Mouse (Mus musculus) cerebellum, adult 2 months (tissue): ENCODE measurements around the gene Kdm5b. TPM values are rescaled to one million over a fixed set of nuclear protein-coding genes. Genes with fewer than 3 reads are reported as not detected.
"Not testable (repeated sequence)": the region's sequence is repeated elsewhere in the genome, so short reads cannot be mapped to it uniquely, and the experiment has no call there.

ENCODE experiments used
- DNase-seq, 2 experiments: peaks; one replicate each; pipeline ENCODE4 v3.0.0; 2021
- H3K27ac ChIP-seq: fragments of 200-500 bp; 2 replicates; pipeline ENCODE4 v1.5.1; 2012; ENCODE audit warnings: low read length, control low read depth, inconsistent platforms; ENCODE audit not compliant: insufficient read depth
- H3K27me3 ChIP-seq: fragments of 200-500 bp; 2 replicates; pipeline ENCODE4 v1.6.1; 2012; ENCODE audit warnings: inconsistent platforms, mild to moderate bottlenecking, low read length, moderate library complexity; ENCODE audit not compliant: control insufficient read depth, insufficient read depth
- H3K4me1 ChIP-seq: fragments of 200-500 bp; 2 replicates; pipeline ENCODE4 v1.6.1; 2011; ENCODE audit warnings: low read length; ENCODE audit not compliant: control insufficient read depth, insufficient read depth
- H3K4me3 ChIP-seq: fragments of 200-500 bp; replicated peaks from 2 replicates; pipeline ENCODE3; 2011; ENCODE audit warnings: mild to moderate bottlenecking, low read depth, low read length, control low read depth; ENCODE audit not compliant: insufficient read depth
- CTCF ChIP-seq: fragments of 200-500 bp; IDR thresholded peaks from 2 replicates; pipeline ENCODE4 v1.5.1; 2011; ENCODE audit warnings: low read depth, mild to moderate bottlenecking, control low read depth, low read length, moderate library complexity, borderline replicate concordance; ENCODE audit not compliant: insufficient read depth
- POLR2A ChIP-seq: fragments of 200-500 bp; IDR thresholded peaks from 2 replicates; pipeline ENCODE4 v1.6.1; 2011; ENCODE audit warnings: low read length, control low read depth, borderline replicate concordance; ENCODE audit not compliant: insufficient read depth
- WGBS: fragments of 180-500 bp; shearing (Covaris S2); methylation state at CpG from one replicate; pipeline ENCODE4 v1.1.7; 2018; 5-methylcytosine and 5-hydroxymethylcytosine counted together
- polyA plus RNA-seq: library from polyadenylated mRNA; depleted of rRNA; stranded (reverse); fragments of >200 nt; gene quantifications from 2 replicates; pipeline ENCODE4 v1.2.3, GENCODE M21; 2012; rRNA removed

Kdm5b gene
- polyA plus RNA-seq: 20.5 and 22.9 TPM in 2 replicates

GRCm38 (mm10) chr1:134559976-134560375, at the start of gene Kdm5b:
Gene Kdm5b (plus strand): TSS chr1:134560171.
- Histone ChIP-seq H3K4me3 (peak within 1 kb of the TSS; percentile 68), H3K27ac (peak within 1 kb of the TSS; percentile 67; the same call in 1 of the 2 replicates), H3K27me3 (no peaks in the 10 kb centered on the region), H3K4me1 (no peaks in the 10 kb centered on the region; the same call in 1 of the 2 replicates)
- under 1% methylated on average over 34 of the region's 34 CpGs for WGBS
- DNase-seq: peak; percentile 90 to 94
- TF ChIP-seq CTCF: no peak
- peak; percentile 98 for TF ChIP-seq POLR2A

GRCm38 (mm10) chr1:134512183-134512582, 47.8 kb upstream of the Kdm5b start:
- TF ChIP-seq POLR2A (no peak), CTCF (no peak)
- DNase-seq: no peak
- Histone ChIP-seq H3K4me3 (no peak overlapping the region), H3K27ac (no peak overlapping the region), H3K27me3 (no peaks in the 10 kb centered on the region), H3K4me1 (no peaks in the 10 kb centered on the region)
- WGBS: 70% methylated on average over 4 of the region's 4 CpGs

- no peaks in the 10 kb centered on the region for H3K4me1 ChIP-seq
- no peaks in the 10 kb centered on the region for H3K27me3 ChIP-seq
- WGBS: 77% methylated on average over 6 of the region's 6 CpGs
- no peak overlapping the region for H3K27ac ChIP-seq
- no peak overlapping the region for H3K4me3 ChIP-seq
- TF ChIP-seq POLR2A: no peak
- TF ChIP-seq CTCF: no peak
- no peak for DNase-seq
Observed at GRCm38 (mm10) chr1:134512584-134512983, 47.4 kb upstream of the Kdm5b start.

- 6% methylated on average over 38 of the region's 38 CpGs for WGBS
- peak; percentile 12 to 28 for DNase-seq
- Histone ChIP-seq H3K27ac (no peak overlapping the region), H3K27me3 (no peaks in the 10 kb centered on the region), H3K4me3 (peak overlapping the region; percentile 30), H3K4me1 (no peaks in the 10 kb centered on the region)
- TF ChIP-seq POLR2A (no peak), CTCF (no peak)
Observed at GRCm38 (mm10) chr1:134513312-134513860, 46.6 kb upstream of the Kdm5b start.

- DNase-seq: no peak
- no peak overlapping the region for H3K4me3 ChIP-seq
- WGBS: 68% methylated on average over 16 of the region's 16 CpGs
- no peak for TF ChIP-seq POLR2A
- TF ChIP-seq CTCF: no peak
- no peaks in the 10 kb centered on the region for H3K4me1 ChIP-seq
- no peak overlapping the region for H3K27ac ChIP-seq
- no peaks in the 10 kb centered on the region for H3K27me3 ChIP-seq
Observed at GRCm38 (mm10) chr1:134513876-134514590, 45.9 kb upstream of the Kdm5b start.

GRCm38 (mm10) chr1:134515891-134516290, 44.1 kb upstream of the Kdm5b start:
- Histone ChIP-seq H3K4me1 (no peaks in the 10 kb centered on the region), H3K27ac (no peak overlapping the region), H3K27me3 (no peaks in the 10 kb centered on the region), H3K4me3 (no peak overlapping the region)
- no peak for DNase-seq
- WGBS: 19% methylated on average over 2 of the region's 2 CpGs
- TF ChIP-seq POLR2A (no peak), CTCF (no peak)

GRCm38 (mm10) chr1:134516491-134517198, 43.3 kb upstream of the Kdm5b start:
- no peak for TF ChIP-seq POLR2A
- no peak for TF ChIP-seq CTCF
- DNase-seq: no peak
- no peaks in the 10 kb centered on the region for H3K27me3 ChIP-seq
- H3K4me1 ChIP-seq: no peaks in the 10 kb centered on the region
- WGBS: 34% methylated on average over 4 of the region's 4 CpGs
- H3K4me3 ChIP-seq: no peak overlapping the region
- no peak overlapping the region for H3K27ac ChIP-seq

- 93% methylated on average over 14 of the region's 14 CpGs for WGBS
Observed at GRCm38 (mm10) chr1:134517841-134518240, 42.1 kb upstream of the Kdm5b start.

More at GRCm38 (mm10) chr1:134517841-134518240, 42.1 kb upstream of the Kdm5b start:
- not testable (repeated sequence) for H3K27me3 ChIP-seq, H3K4me3 ChIP-seq, H3K27ac ChIP-seq, H3K4me1 ChIP-seq, DNase-seq
